Mouse (Mus musculus) T-cell, adult 2 months (primary cell): ENCODE measurements around the gene Gnb2.

Experiments
- DNase-seq: peaks from one replicate; pipeline ENCODE4 v3.0.0; 2022; ENCODE audit warnings: low spot score

Gene Gnb2

GRCm38 (mm10) chr5:137539291-137539801 lies 6.0 kb upstream of the Gnb2 start:
- DNase-seq, result no peak

DNA sequence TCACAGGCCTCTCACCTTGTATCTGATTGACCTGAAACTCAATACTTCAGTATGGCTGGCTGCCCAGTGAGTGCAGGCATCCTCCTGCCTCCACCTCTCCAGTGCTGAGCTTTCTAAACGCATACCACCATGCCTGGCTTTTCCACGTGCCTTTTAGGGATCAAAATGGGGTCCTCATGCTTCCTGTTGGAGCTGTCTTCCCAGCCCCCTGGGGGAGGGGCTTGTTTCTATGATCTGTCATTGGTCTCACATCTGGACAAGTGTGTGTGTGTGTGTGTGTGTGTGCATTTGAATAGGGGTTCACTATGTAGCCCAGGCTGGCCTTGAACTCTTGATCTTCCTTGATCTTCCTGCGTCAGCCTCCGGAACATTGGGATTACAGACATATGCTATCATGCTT lies 4.2 kb upstream of the Gnb2 start:
- no peak for DNase-seq

DNA sequence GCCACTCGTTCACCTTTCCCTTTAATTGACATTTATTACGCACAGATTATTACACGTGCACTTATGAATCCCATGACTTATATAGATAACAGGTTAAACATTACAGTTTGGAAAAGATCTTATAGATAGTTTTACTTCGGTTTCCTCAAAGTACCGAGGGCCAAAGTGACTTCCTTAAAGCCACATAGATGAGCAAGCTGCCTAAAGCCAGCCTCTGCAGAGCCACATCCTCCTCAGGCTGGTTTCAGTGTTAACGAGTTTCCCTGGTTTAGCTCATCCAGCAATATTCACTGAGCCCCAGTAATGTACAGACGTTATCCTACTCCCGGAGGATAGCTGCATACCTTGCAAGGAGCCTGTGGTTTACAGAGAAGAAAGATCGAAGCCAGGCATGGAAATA lies 2.0 kb upstream of the Gnb2 start:
- no peak for DNase-seq

DNA sequence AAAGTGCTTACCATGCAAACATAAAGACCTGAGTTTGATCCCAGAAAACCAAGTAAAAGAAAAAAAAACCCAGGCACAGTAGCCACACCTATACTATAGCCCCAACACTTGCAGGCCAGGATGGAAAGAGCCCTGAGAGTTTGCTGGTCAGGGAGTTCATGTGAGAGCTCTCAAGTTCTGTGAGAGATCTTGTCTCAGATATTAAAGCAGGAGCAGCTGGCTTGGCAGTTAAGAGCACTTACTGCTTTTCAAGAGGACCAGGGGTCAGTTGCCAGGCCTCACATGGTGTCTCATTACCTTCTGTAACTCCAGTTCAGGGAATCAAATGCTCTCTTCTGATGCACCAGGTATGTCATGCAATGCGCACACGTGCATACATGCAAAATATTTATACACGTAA lies 1.5 kb upstream of the Gnb2 start:
- DNase-seq, result no peak

- DNase-seq, result no peak
Measured at GRCm38 (mm10) chr5:137532808-137533116, 548 bp downstream of the Gnb2 start.

DNA sequence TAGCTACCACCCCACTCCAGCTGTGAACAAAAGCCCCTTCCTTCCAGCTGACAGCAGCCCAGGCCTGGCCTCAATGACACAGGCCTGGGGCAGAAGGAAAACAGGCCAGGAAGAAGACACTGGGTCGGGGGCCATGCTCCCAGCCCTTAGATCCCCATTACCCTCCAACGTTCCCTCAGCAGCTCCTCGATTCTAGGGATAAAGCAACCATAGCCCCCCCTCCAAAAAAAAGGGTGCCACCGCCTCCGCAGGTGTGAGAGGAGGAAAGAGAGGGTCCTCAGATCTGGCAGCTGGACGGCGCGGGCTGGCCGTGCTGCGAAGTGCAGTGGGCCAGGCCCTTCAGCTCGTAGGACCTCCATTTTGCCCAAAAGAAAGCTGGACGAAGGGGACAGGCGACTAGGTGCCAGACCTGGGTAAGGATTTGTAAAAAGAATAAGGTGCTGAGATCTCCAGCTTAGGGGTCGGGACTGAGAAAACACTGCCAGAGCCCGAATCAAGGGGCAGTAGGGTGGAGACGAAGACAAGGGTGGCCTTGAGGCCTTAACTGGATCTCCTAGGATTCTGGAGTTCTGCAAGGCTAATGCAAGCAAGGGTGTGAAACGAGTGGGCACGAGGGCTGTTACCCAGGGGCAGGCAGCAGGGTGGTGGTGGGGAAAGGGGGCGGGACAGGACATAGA lies 1.0 kb downstream of the Gnb2 start:
- DNase-seq, result no peak

GRCm38 (mm10) chr5:137531414-137532130 lies 1.7 kb downstream of the Gnb2 start:
- peak; percentile 41 for DNase-seq

GRCm38 (mm10) chr5:137530588-137531413 lies 2.5 kb downstream of the Gnb2 start:
- DNase-seq, result peak; percentile 72

GRCm38 (mm10) chr5:137530075-137530474 lies 3.2 kb downstream of the Gnb2 start:
- DNase-seq, result no peak

DNA sequence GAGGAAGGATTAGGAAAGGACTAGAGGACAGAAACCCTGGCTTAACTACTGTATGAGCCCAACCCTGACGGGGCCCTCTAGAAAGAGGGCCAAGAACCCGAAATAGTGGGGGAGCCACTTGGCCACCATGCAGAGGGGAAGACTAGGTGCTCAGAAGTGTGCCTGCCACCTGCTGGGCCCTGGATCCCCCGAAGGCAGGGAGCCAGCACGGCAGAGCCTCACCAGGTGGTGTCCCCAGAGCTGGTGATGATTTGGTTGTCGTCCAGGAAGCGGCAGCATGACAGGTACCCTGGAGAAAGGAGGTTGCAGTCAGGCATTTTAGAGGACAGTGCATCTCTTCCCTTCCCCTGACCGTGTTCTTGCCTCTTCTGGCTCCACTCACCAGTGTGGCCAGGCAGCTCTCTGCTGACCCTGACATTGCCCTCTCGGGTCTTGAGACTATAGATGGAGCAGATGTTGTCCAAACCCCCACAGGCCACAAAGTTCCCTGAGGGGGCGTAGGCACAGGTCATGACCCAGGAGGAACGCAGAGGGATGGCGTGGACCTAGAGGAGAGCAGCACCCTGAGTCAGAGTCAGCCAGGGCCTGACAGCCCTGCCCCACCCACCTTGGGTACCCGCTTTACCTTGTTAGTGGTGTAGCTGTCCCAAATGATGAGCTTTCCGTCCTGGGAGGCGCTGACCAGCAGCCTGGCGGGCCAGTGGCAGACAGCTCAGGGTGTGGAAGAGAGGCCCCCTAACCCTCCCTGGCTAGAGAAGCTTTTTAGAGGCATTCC lies 3.9 kb downstream of the Gnb2 start:
- no peak for DNase-seq

DNA sequence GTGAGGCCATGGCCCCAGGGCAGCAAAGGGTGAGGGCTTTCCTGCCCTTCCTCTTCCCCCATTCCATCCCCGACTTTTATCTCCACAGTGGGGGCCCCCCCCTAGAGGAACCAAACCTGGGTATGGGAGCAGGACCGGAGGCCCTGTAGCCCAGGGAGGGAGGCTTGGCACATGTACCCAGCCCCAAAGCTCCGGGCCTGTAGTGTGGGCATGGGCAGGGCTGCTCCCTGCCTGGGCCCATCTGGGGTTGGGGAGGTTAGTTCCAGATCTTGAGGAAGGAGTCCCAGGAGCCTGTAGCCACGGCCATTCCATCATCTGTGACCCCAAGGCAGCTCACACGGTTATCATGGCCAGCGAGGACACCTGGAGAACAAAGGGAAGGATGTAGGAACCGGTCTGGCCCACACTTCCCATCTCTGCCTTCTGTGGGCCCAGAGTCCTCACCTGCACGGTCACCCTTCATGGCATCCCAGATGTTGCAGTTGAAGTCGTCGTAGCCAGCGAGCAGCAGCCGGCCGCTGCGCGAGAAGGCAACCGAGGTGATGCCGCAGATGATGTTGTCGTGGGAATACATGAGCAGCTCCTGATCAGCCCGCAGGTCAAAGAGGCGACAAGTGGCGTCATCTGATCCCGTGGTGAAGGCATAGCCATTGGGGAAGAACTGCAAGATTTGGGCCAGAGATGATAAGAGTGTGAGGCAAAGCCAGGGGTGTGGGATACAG lies 4.9 kb downstream of the Gnb2 start:
- DNase-seq, result no peak

GRCm38 (mm10) chr5:137527413-137527812 lies 5.9 kb downstream of the Gnb2 start:
- no peak for DNase-seq

DNA sequence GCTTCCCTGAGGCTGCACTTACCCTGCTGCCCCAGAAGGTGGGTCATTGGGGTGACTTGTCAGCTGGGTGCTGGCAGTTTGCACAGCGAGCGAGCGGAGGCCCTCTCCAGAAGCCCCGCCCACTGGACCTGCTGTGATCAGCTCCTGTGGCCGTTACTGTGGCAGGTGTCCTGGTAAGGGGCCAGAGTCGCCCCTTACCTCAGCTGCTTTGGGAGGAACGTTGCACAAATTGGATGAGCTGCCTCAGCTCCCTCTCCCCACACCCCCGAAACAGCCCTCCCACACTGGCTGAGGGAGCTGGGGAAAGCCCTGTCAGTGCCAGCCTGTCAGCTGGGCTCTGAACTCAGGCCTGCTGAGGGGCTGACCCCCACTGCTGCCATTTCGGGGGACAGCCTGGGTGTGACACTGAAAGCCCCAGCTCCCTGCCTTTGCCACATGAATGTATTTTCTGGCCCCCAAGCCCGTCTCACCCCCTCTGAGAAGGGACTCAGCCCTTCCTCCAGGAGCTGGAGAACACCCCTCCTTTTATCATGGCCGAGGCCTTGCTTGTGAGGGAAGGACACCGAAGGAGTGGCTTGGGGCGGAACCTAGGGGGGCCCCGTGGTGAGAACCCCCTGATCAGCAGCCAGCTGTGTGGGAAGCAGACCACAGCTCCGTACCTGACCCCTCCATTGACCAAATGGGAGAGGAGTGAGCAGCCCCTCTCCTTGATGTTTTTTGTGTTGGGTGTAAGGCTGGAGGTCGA lies 6.9 kb downstream of the Gnb2 start:
- no peak for DNase-seq

- no peak for DNase-seq
Measured at GRCm38 (mm10) chr5:137525511-137525910, 7.8 kb downstream of the Gnb2 start.

- DNase-seq, result no peak
Measured at GRCm38 (mm10) chr5:137524671-137525070, 8.6 kb downstream of the Gnb2 start.

- DNase-seq, result no peak
Measured at GRCm38 (mm10) chr5:137524251-137524515, 9.1 kb downstream of the Gnb2 start.

- DNase-seq, result no peak
Measured at GRCm38 (mm10) chr5:137523396-137524250, 9.7 kb downstream of the Gnb2 start.

- DNase-seq, result no peak
Measured at GRCm38 (mm10) chr5:137522711-137523110, 10.6 kb downstream of the Gnb2 start.

DNA sequence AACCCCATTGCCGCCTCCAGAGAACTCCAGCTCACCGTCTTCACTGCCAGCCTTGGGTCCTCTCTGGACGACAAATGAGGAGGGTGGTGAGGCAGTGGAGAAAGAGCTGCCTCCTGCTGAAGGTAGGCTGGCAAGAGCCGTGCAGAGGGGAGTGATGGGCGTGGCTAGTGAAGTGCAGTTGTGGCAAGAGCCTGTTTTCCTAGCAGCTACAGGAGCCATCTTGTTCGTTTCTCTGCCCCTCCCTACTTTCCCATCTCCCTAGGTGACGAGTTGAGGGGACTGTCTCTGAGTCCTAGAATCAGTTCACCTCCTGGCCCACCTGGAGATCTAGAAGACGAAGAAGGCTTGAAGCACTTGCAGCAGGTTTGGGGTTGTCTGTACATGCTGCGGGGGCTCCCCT lies 11.4 kb downstream of the Gnb2 start:
- no peak for DNase-seq
